Mouse (Mus musculus) liver, embryonic 14.5 days (tissue): ENCODE measurements at regions not wholly inside any gene's neighbourhood (a gene's known extent, or its start where the extent isn't known, plus 50 kb on each side); places are given as distances from the start of the nearest gene placed in this dataset.

Experiments used
- CTCF ChIP-seq: IDR thresholded peaks from 2 replicates; pipeline ENCODE4 v1.5.1; 2016; ENCODE audit warnings: antibody characterized with exemption, low read depth, control low read depth
- EP300 ChIP-seq: IDR thresholded peaks from 2 replicates; pipeline ENCODE4 v1.6.1; 2016; ENCODE audit warnings: antibody characterized with exemption, low read depth

DNA sequence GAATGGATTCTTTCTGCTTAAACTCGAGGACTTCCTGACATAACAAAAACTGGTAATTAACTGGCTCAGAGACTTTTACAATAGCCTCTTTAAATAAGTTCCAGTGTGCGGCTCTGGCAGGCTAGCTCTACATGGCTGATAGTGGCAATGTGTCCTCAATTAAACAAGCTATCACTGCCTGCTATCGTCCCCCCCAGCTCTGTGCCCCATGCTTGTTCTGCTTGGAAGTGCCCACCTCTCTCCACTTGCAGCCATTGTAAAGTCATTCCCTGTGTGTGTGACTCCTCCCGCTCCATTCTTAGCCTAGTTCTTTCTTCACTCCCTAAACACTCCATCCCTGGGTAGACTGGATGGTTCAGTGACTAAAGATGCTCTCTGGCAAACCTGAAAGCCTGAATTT lies 99.9 kb upstream of the Lmo4 start:
- TF ChIP-seq CTCF (no peak), EP300 (no peak)
